Mouse (Mus musculus): ENCODE data around the gene Defb23. TPM values are rescaled to one million over a fixed set of nuclear protein-coding genes. Genes with fewer than 3 reads are reported as not detected.

Gene Defb23
- total RNA-seq (2023): not detected

DNA sequence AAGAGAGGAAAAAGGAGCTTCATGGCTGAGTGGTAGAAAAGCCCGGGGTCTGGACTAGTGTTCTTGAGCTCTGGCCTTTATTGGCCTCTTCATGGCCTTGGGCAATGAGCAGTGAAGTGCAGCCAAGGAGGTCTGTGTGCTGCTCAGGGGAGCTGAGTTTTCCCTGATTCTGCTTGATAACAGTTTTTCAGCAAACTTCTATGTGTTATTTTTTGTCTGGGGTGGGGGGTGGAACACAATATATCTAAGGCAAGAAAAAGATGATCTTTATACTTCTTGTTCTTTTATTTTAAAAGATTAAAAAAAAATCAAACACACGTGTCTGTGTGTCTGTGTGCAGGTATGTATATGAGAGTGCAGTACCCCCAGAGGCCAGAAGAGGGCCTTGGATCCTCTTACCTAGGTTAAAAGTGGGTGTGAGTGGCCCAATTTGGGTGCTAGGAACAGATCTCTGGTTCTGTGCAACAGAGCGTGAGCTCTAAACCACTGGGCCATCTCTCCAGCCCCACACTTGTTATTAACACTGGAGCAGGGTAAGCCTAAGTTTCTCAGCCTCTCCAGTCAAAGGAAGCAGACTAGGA is at the start of gene Defb23:
TSS of gene Defb23 (minus strand) at position 51 of the 581 bp plus-strand sequence.

DNA sequence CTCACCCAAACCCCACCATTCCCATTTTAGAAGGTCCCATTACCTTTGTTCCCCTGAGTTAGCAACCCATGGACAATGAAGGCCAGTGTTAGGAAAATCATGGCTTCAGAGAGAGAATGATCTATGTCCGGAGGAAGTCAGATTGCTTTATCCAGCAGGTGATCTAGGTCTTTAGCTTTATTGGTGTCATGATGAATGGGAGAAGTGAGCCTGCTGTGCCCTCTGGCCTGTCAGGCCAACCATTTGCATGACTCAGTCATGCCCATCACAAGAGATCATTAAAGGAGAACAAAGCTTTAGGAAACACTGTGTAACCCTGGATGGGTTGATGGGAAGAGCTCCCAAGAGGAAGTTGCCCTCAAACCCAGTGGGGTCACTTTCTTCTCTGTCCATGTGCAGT is 47.2 kb upstream of the Defb23 start, which contains the start of gene Defb26:
TSS of gene Defb26 (minus strand) at position 101 of the 400 bp plus-strand sequence.

DNA sequence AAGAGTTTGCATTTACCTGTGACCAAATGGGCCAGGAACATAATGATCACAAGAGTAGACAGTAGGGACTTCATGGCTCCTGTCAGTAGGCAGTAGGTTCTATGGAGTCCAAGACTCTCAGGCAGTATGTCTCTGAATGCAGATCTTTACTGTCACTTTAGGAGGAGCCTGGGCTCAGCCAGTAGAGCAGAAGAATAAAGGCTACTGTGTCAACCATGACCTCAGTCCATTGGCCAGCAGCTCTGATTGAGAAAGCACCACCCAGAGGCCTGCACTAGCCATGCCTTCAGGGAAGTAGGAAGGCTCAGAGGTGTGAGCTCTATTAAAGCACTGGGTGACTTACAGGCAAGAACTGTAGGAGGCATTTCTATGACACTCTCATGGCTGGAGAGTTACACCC is 25.6 kb upstream of the Defb23 start, which contains the start of gene Defb22:
TSS of gene Defb22 (minus strand) at position 101 of the 400 bp plus-strand sequence.

DNA sequence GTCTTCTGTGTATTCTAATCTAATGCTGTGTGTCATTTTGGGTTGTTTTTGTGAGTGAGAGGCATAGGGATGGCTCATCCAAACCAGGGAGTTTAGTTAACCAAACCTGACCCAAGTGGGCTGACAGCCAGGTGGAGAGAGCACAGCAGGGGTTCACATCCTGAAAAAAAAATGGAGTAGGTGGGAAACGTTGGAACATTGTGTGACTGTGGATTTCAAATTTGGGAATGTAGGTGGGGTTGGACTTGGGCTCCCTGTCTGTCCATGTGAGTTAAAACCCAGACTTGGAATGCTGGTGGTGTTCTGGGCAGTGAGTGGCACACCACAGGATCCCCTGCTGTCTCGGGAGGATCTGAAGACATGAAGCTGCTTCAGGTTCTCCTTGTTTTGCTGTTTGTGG is 12.3 kb upstream of the Defb23 start, which contains the start of gene Defb20:
TSS of gene Defb20 (plus strand) at position 301 of the 400 bp plus-strand sequence.

GRCm38 (mm10) chr2:152415287-152415686 is 49.1 kb downstream of the Defb23 start, which contains the start of gene 6820408C15Rik:
Gene 6820408C15Rik (plus strand): TSS chr2:152415587.

GRCm38 (mm10) chr2:152414591-152415165 is 49.7 kb downstream of the Defb23 start, which contains the start of gene Zcchc3:
Gene Zcchc3 (minus strand): TSS chr2:152415027.

Other genes with a start within 250 kb of the Defb23 start
- gene Csnk2a1, start 237.8 kb downstream of the Defb23 start, total RNA-seq (2023): 100 to 1,000 TPM; 133 to 140 TPM
- 10 to 100 TPM; 76.2 to 90.2 TPM for gene Tbc1d20, start 170.8 kb downstream of the Defb23 start, total RNA-seq (2023)
- 100 to 1,000 TPM; 205 to 216 TPM for gene Rbck1, start 132.0 kb downstream of the Defb23 start, total RNA-seq (2023)
- 1 to 10 TPM; 5.7 to 6.1 TPM for gene Trib3, start 120.6 kb downstream of the Defb23 start, total RNA-seq (2023)
- gene Nrsn2, start 88.0 kb downstream of the Defb23 start, total RNA-seq (2023): not detected
- gene Sox12, start 66.6 kb downstream of the Defb23 start, total RNA-seq (2023): 1 to 10 TPM; 1.4 to 2.3 TPM
- 1 to 10 TPM; 3.1 to 4.7 TPM for gene Zcchc3, start 49.6 kb downstream of the Defb23 start, total RNA-seq (2023)
- gene 6820408C15Rik, start 49.0 kb downstream of the Defb23 start, total RNA-seq (2023): not detected
- not detected for gene Defb20, start 12.4 kb upstream of the Defb23 start, total RNA-seq (2023)
- not detected for gene Defb22, start 25.5 kb upstream of the Defb23 start, total RNA-seq (2023)
- gene Defb26, start 47.1 kb upstream of the Defb23 start, total RNA-seq (2023): not detected
- not detected for gene Defb28, start 53.6 kb upstream of the Defb23 start, total RNA-seq (2023)
- gene Defb29, start 75.5 kb upstream of the Defb23 start, total RNA-seq (2023): not detected
- not detected for gene Gm17416, start 104.7 kb upstream of the Defb23 start, total RNA-seq (2023)
- gene Defb21, start 108.1 kb upstream of the Defb23 start, total RNA-seq (2023): not detected
- not detected for gene Defb19, start 115.7 kb upstream of the Defb23 start, total RNA-seq (2023)
- gene Defb45, start 134.8 kb upstream of the Defb23 start, total RNA-seq (2023): not detected
- gene Defb36, start 139.7 kb upstream of the Defb23 start, total RNA-seq (2023): not detected
- not detected for gene Defb25, start 158.4 kb upstream of the Defb23 start, total RNA-seq (2023)
- gene Rem1, start 162.3 kb upstream of the Defb23 start, total RNA-seq (2023): not detected
- 100 to 1,000 TPM; 100 to 106 TPM for gene H13, start 204.8 kb upstream of the Defb23 start, total RNA-seq (2023)
- gene Mcts2, start 222.4 kb upstream of the Defb23 start, total RNA-seq (2023): 10 to 100 TPM; 24.4 to 28.9 TPM

Data from B cell, adult 67 days (primary cell).